Mouse (Mus musculus): ENCODE results near the gene Lrrc32.

DNA sequence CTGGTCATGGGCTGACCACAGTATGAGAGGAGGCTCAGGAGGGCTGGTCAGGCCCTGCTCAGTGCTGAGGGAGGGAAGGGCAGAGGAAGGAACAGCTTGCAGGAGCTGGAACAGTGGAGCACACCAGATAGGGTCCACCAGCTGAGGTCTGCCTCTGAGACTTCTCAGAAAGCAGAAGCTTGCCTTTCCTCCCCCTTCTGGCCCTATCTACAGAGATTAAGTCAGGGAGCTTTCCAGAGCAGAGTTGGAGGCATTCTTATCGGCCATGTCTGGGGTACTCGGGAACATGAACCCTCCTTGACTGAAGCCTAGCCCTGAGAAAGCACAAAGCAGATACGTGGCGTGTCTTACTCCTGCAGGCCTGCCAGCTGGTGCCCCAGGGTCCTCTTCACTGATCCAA, 46.8 kb downstream of the Lrrc32 start:
- TF ChIP-seq CTCF (IDR thresholded peaks at IDR 0.05) (no peak), EP300 (IDR thresholded peaks at IDR 0.05) (no peak)
